Mouse (Mus musculus) heart, embryonic 16.5 days (tissue): Measurements from ENCODE around the gene Thap3. TPM values are rescaled to one million over a fixed set of nuclear protein-coding genes. Genes with fewer than 3 reads are reported as not detected.

Experiments used
- ATAC-seq: fragments of 200-750 bp; cut with Nextera tagmentation; replicated peaks from 2 replicates; pipeline ENCODE4 v1.8.0; 2017; ENCODE audit warnings: moderate number of reproducible peaks; ENCODE audit not compliant: insufficient read depth, low FRiP score; ENCODE audit errors: extremely low read depth
- H3K27ac ChIP-seq: fragments of 300-500 bp; sonication (generic); 2 replicates; pipeline ENCODE4 v1.5.1; 2014; ENCODE audit warnings: mild to moderate bottlenecking, low read length, control low read depth, moderate library complexity
- H3K27me3 ChIP-seq: fragments of 300-500 bp; sonication (generic); 2 replicates; pipeline ENCODE4 v1.6.1; 2014; ENCODE audit warnings: low read length, mixed read lengths; ENCODE audit not compliant: control insufficient read depth, insufficient read depth
- H3K36me3 ChIP-seq: fragments of 300-500 bp; sonication (generic); 2 replicates; pipeline ENCODE4 v1.6.1; 2014; ENCODE audit not compliant: control insufficient read depth, insufficient read depth
- H3K4me1 ChIP-seq: fragments of 300-500 bp; sonication (generic); 2 replicates; pipeline ENCODE4 v1.6.1; 2014; ENCODE audit warnings: low read length, mixed read lengths; ENCODE audit not compliant: control insufficient read depth, insufficient read depth
- H3K4me2 ChIP-seq: fragments of 300-500 bp; sonication (generic); 2 replicates; pipeline ENCODE4 v1.6.1; 2014; ENCODE audit warnings: low read depth, mild to moderate bottlenecking, control low read depth, low read length
- H3K4me3 ChIP-seq: fragments of 300-500 bp; sonication (generic); 2 replicates; pipeline ENCODE4 v1.5.1; 2014; ENCODE audit warnings: mild to moderate bottlenecking, control low read depth, low read length
- H3K9ac ChIP-seq: fragments of 300-500 bp; sonication (generic); 2 replicates; pipeline ENCODE4 v1.6.1; 2014; ENCODE audit warnings: low read length, control low read depth
- H3K9me3 ChIP-seq: fragments of 300-500 bp; sonication (generic); replicated peaks from 2 replicates; pipeline ENCODE4 v1.6.1; 2016; ENCODE audit warnings: low read length; ENCODE audit not compliant: control insufficient read depth
- WGBS: fragments of 180-500 bp; shearing (Covaris S2); extraction: QIAGEN DNeasy Blood & Tissue Kit; methylation state at CpG from one replicate; pipeline ENCODE4 v1.1.7; 2014; 5-methylcytosine and 5-hydroxymethylcytosine counted together
- polyA plus RNA-seq: library from polyadenylated mRNA; unstranded; fragments of >200 nt; fragmentation: Nextera tagmentation; extraction: Ambion mirVana; gene quantifications from 2 replicates; pipeline ENCODE4 v1.2.1, GENCODE M21; 2015

Thap3 gene
- polyA plus RNA-seq, 1 experiment from 2014 or later: 31.2 TPM

- no peak for ATAC-seq
- peak overlapping the region; percentile 80 for H3K4me3 ChIP-seq
- H3K27ac ChIP-seq: peak overlapping the region; percentile 93
- peaks cover 10% of the 10 kb centered on the region for H3K36me3 ChIP-seq
- H3K4me2 ChIP-seq: peak overlapping the region; percentile 96
- H3K27me3 ChIP-seq: no peaks in the 10 kb centered on the region
- peaks cover 43% of the 10 kb centered on the region for H3K4me1 ChIP-seq
- no peaks in the 10 kb centered on the region for H3K9me3 ChIP-seq
- H3K9ac ChIP-seq: peak overlapping the region; percentile 88
- 40% methylated on average over 8 of the region's 8 CpGs for WGBS
Observed at GRCm38 (mm10) chr4:152011171-152011760, 22.5 kb upstream of the Thap3 start.

- peak overlapping the region; percentile 96 for H3K4me2 ChIP-seq
- H3K27me3 ChIP-seq: no peaks in the 10 kb centered on the region
- WGBS: 6% methylated on average over 13 of the region's 13 CpGs
- no peak for ATAC-seq
- peaks cover 43% of the 10 kb centered on the region for H3K4me1 ChIP-seq
- H3K9me3 ChIP-seq: no peaks in the 10 kb centered on the region
- peaks cover 8% of the 10 kb centered on the region for H3K36me3 ChIP-seq
- H3K27ac ChIP-seq: peak overlapping the region; percentile 93
- H3K9ac ChIP-seq: peak overlapping the region; percentile 88
- H3K4me3 ChIP-seq: peak overlapping the region; percentile 80
Observed at GRCm38 (mm10) chr4:152010707-152011134, 21.9 kb upstream of the Thap3 start.

GRCm38 (mm10) chr4:152010091-152010706, 21.4 kb upstream of the Thap3 start:
- WGBS: under 1% methylated on average over 10 of the region's 10 CpGs
- peak overlapping the region; percentile 80 for H3K4me3 ChIP-seq
- H3K9me3 ChIP-seq: no peaks in the 10 kb centered on the region
- H3K27ac ChIP-seq: peak overlapping the region; percentile 93
- peak; percentile 20 for ATAC-seq
- H3K36me3 ChIP-seq: peaks cover 4% of the 10 kb centered on the region; the same call in 1 of the 2 replicates
- H3K27me3 ChIP-seq: no peaks in the 10 kb centered on the region
- H3K4me1 ChIP-seq: peaks cover 43% of the 10 kb centered on the region
- H3K4me2 ChIP-seq: peak overlapping the region; percentile 96
- peak overlapping the region; percentile 88 for H3K9ac ChIP-seq

GRCm38 (mm10) chr4:152009076-152010051, 20.6 kb upstream of the Thap3 start:
- Histone ChIP-seq H3K36me3 (no peaks in the 10 kb centered on the region), H3K4me1 (peaks cover 43% of the 10 kb centered on the region), H3K9ac (peak overlapping the region; percentile 88), H3K4me2 (peak overlapping the region; percentile 96), H3K27me3 (no peaks in the 10 kb centered on the region), H3K4me3 (peak overlapping the region; percentile 80), H3K27ac (peak overlapping the region; percentile 93), H3K9me3 (no peaks in the 10 kb centered on the region)
- peak; percentile 7 for ATAC-seq
- WGBS: under 1% methylated on average over 115 of the region's 115 CpGs

- no peaks in the 10 kb centered on the region for H3K36me3 ChIP-seq
- H3K27me3 ChIP-seq: no peaks in the 10 kb centered on the region
- peak within 1 kb of the TSS; percentile 88 for H3K9ac ChIP-seq
- WGBS: under 1% methylated on average over 45 of the region's 45 CpGs
- peak within 1 kb of the TSS; percentile 93 for H3K27ac ChIP-seq
- H3K4me3 ChIP-seq: peak within 1 kb of the TSS; percentile 80
- ATAC-seq: peak; percentile 87
- H3K4me2 ChIP-seq: peak within 1 kb of the TSS; percentile 96
- no peaks in the 10 kb centered on the region for H3K9me3 ChIP-seq
- peaks cover 37% of the 10 kb centered on the region for H3K4me1 ChIP-seq
Observed at GRCm38 (mm10) chr4:152008622-152009075, 19.9 kb upstream of the Thap3 start, which contains the start of gene Klhl21. Gene Klhl21 (plus strand): TSS chr4:152008803.

- WGBS: under 1% methylated on average over 14 of the region's 14 CpGs
- H3K27me3 ChIP-seq: no peaks in the 10 kb centered on the region
- peak overlapping the region; percentile 93 for H3K27ac ChIP-seq
- no peaks in the 10 kb centered on the region for H3K36me3 ChIP-seq
- H3K9ac ChIP-seq: peak overlapping the region; percentile 88
- ATAC-seq: no peak
- H3K4me3 ChIP-seq: peak overlapping the region; percentile 80
- H3K4me1 ChIP-seq: peaks cover 33% of the 10 kb centered on the region
- H3K4me2 ChIP-seq: peak overlapping the region; percentile 96
- H3K9me3 ChIP-seq: no peaks in the 10 kb centered on the region
Observed at GRCm38 (mm10) chr4:152008148-152008500, 19.3 kb upstream of the Thap3 start.

- no peaks in the 10 kb centered on the region for H3K27me3 ChIP-seq
- 9% methylated on average over 8 of the region's 8 CpGs for WGBS
Observed at GRCm38 (mm10) chr4:152007481-152008147, 18.8 kb upstream of the Thap3 start.

GRCm38 (mm10) chr4:152006812-152007211, 18.0 kb upstream of the Thap3 start:
- Histone ChIP-seq H3K27me3 (no peaks in the 10 kb centered on the region), H3K27ac (peak overlapping the region; percentile 93), H3K4me1 (peaks cover 22% of the 10 kb centered on the region), H3K4me2 (no peak overlapping the region), H3K9me3 (no peaks in the 10 kb centered on the region), H3K9ac (peak overlapping the region; percentile 26), H3K36me3 (no peaks in the 10 kb centered on the region), H3K4me3 (no peak overlapping the region)
- WGBS: 49% methylated on average over 3 of the region's 3 CpGs
- ATAC-seq: no peak

More at GRCm38 (mm10) chr4:152007481-152008147, 18.8 kb upstream of the Thap3 start:
- H3K4me3 ChIP-seq: peak overlapping the region; percentile 80
- ATAC-seq: no peak; the same call in 1 of the 2 replicates
- H3K9ac ChIP-seq: peak overlapping the region; percentile 88
- H3K9me3 ChIP-seq: no peaks in the 10 kb centered on the region
- peak overlapping the region; percentile 93 for H3K27ac ChIP-seq
- peak overlapping the region; percentile 96 for H3K4me2 ChIP-seq
- H3K36me3 ChIP-seq: no peaks in the 10 kb centered on the region
- H3K4me1 ChIP-seq: peaks cover 29% of the 10 kb centered on the region
